Mouse (Mus musculus) CH12.LX (cell line): ENCODE measurements around the gene Rras. TPM values are rescaled to one million over a fixed set of nuclear protein-coding genes. Genes with fewer than 3 reads are reported as not detected.

Experiments used
- DNase-seq: peaks from one replicate; pipeline ENCODE4 v3.0.0-alpha.2; 2013; ENCODE audit errors: extremely low read depth
- H3K27ac ChIP-seq: 2 replicates; pipeline ENCODE4 v1.5.1; 2012; ENCODE audit warnings: low read depth, mild to moderate bottlenecking, control low read depth, moderate library complexity; ENCODE audit not compliant: insufficient read depth
- H3K27me3 ChIP-seq: replicated peaks from 2 replicates; pipeline ENCODE3; 2012; ENCODE audit warnings: inconsistent platforms
- H3K36me3 ChIP-seq, 2 experiments: replicated peaks in 1 of 2; 2 replicates each; pipeline versions ENCODE3 to v1.6.1; 2012; ENCODE audit warnings: inconsistent platforms in 1 of 2, low read length in 1 of 2, mild to moderate bottlenecking in 1 of 2, mixed read lengths in 1 of 2, moderate library complexity in 1 of 2; ENCODE audit not compliant: control insufficient read depth in 1 of 2, insufficient read depth in 1 of 2
- H3K4me1 ChIP-seq, 2 experiments: 2 replicates each; pipeline ENCODE4 v1.6.1; 2012; ENCODE audit warnings: inconsistent platforms in 1 of 2, moderate library complexity in 1 of 2; ENCODE audit not compliant: insufficient read depth in 2 of 2, control insufficient read depth in 1 of 2
- H3K4me2 ChIP-seq: 2 replicates; pipeline ENCODE4 v1.6.1; 2012; ENCODE audit warnings: low read depth, mild to moderate bottlenecking, control low read depth; ENCODE audit not compliant: poor library complexity, insufficient read depth, severe bottlenecking
- H3K4me3 ChIP-seq, 3 experiments: fragments of 150-350 bp in 1 of 3; sonication (generic) in 1 of 3; replicated peaks in 1 of 3; 2 replicates each; pipeline versions ENCODE3 to v1.5.1; 2011 to 2012; ENCODE audit warnings: low read depth in 2 of 3, low read length in 2 of 3, mild to moderate bottlenecking in 2 of 3, moderate library complexity in 2 of 3, control low read depth in 1 of 3, improper control_type of control experiment in 1 of 3, inconsistent platforms in 1 of 3, mixed read lengths in 1 of 3; ENCODE audit not compliant: poor library complexity in 1 of 3
- H3K79me2 ChIP-seq: replicated peaks from 2 replicates; pipeline ENCODE4 v1.6.1; 2012; ENCODE audit warnings: mild to moderate bottlenecking, moderate library complexity; ENCODE audit not compliant: control insufficient read depth, poor library complexity, insufficient read depth, severe bottlenecking; ENCODE audit errors: extremely low read depth
- H3K9ac ChIP-seq: 2 replicates; pipeline ENCODE4 v1.6.1; 2012; ENCODE audit warnings: low read depth, mild to moderate bottlenecking, control low read depth, moderate library complexity; ENCODE audit not compliant: insufficient read depth
- H3K9me3 ChIP-seq: replicated peaks from 2 replicates; pipeline ENCODE3; 2012; ENCODE audit warnings: low read length, inconsistent platforms, mixed read lengths
- BHLHE40 ChIP-seq: IDR thresholded peaks from 2 replicates; pipeline ENCODE4 v1.6.1; 2011; ENCODE audit warnings: mild to moderate bottlenecking, low read depth, low read length, improper control_type of control experiment
- CHD2 ChIP-seq: IDR thresholded peaks from 2 replicates; pipeline ENCODE4 v1.6.1; 2011; ENCODE audit warnings: low read length, improper control_type of control experiment
- ELF1 ChIP-seq: IDR thresholded peaks from 2 replicates; pipeline ENCODE4 v1.6.1; 2014; ENCODE audit warnings: low read depth, mild to moderate bottlenecking, inconsistent platforms, low read length, improper control_type of control experiment
- EP300 ChIP-seq: IDR thresholded peaks from 2 replicates; pipeline ENCODE4 v1.6.1; 2011; ENCODE audit warnings: low read length, improper control_type of control experiment
- ETS1 ChIP-seq: conservative IDR thresholded peaks from 2 replicates; pipeline ENCODE4 v1.6.1; 2012; ENCODE audit warnings: low read depth, mild to moderate bottlenecking, inconsistent platforms, low read length, improper control_type of control experiment, moderate library complexity
- GABPA ChIP-seq: IDR thresholded peaks from 2 replicates; pipeline ENCODE4 v1.6.1; 2012; ENCODE audit warnings: low read depth, low read length, improper control_type of control experiment, inconsistent platforms; ENCODE audit not compliant: insufficient replicate concordance
- HCFC1 ChIP-seq: IDR thresholded peaks from 2 replicates; pipeline ENCODE4 v1.6.1; 2012; ENCODE audit warnings: low read depth, mild to moderate bottlenecking, inconsistent platforms, low read length, improper control_type of control experiment
- IRF4 ChIP-seq: IDR thresholded peaks from 2 replicates; pipeline ENCODE4 v1.6.1; 2014; ENCODE audit warnings: low read depth, mild to moderate bottlenecking, inconsistent platforms, low read length, improper control_type of control experiment
- MAFK ChIP-seq: IDR thresholded peaks from 2 replicates; pipeline ENCODE4 v1.6.1; 2011; ENCODE audit warnings: low read length, improper control_type of control experiment; ENCODE audit not compliant: insufficient replicate concordance
- MAX ChIP-seq: IDR thresholded peaks from 2 replicates; pipeline ENCODE4 v1.6.1; 2011; ENCODE audit warnings: low read length, improper control_type of control experiment
- NELFE ChIP-seq: IDR thresholded peaks from 2 replicates; pipeline ENCODE4 v1.6.1; 2011; ENCODE audit warnings: low read depth, low read length, improper control_type of control experiment
- PAX5 ChIP-seq: IDR thresholded peaks from 2 replicates; pipeline ENCODE4 v1.6.1; 2012; ENCODE audit warnings: low read length, inconsistent platforms, mixed read lengths
- POLR2AphosphoS2 ChIP-seq: IDR thresholded peaks from 2 replicates; pipeline ENCODE4 v1.6.1; 2011; ENCODE audit warnings: low read depth, low read length, improper control_type of control experiment
- RAD21 ChIP-seq: IDR thresholded peaks from 2 replicates; pipeline ENCODE4 v1.6.1; 2011; ENCODE audit warnings: low read depth, mild to moderate bottlenecking, low read length, improper control_type of control experiment, moderate library complexity
- RCOR1 ChIP-seq: conservative IDR thresholded peaks from 2 replicates; pipeline ENCODE4 v1.6.1; 2012; ENCODE audit warnings: low read depth, mild to moderate bottlenecking, inconsistent platforms, low read length, improper control_type of control experiment
- SIN3A ChIP-seq: IDR thresholded peaks from 2 replicates; pipeline ENCODE4 v1.6.1; 2012; ENCODE audit warnings: low read length, improper control_type of control experiment, inconsistent platforms
- TCF12 ChIP-seq: IDR thresholded peaks from 2 replicates; pipeline ENCODE4 v1.6.1; 2014; ENCODE audit warnings: low read depth, mild to moderate bottlenecking, inconsistent platforms, low read length, improper control_type of control experiment
- UBTF ChIP-seq: IDR thresholded peaks from 2 replicates; pipeline ENCODE4 v1.6.1; 2012; ENCODE audit warnings: low read depth, mild to moderate bottlenecking, inconsistent platforms, low read length, improper control_type of control experiment, moderate library complexity
- USF1 ChIP-seq: IDR thresholded peaks from 2 replicates; pipeline ENCODE4 v1.6.1; 2014; ENCODE audit warnings: low read depth, mild to moderate bottlenecking, inconsistent platforms, low read length, improper control_type of control experiment
- USF2 ChIP-seq: conservative IDR thresholded peaks from 2 replicates; pipeline ENCODE4 v1.6.1; 2011; ENCODE audit warnings: low read depth, low read length, improper control_type of control experiment
- ZC3H11A ChIP-seq: IDR thresholded peaks from 2 replicates; pipeline ENCODE4 v1.6.1; 2012; ENCODE audit warnings: low read depth, mild to moderate bottlenecking, inconsistent platforms, low read length, improper control_type of control experiment
- ZMIZ1 ChIP-seq: IDR thresholded peaks from 2 replicates; pipeline ENCODE4 v1.6.1; 2012; ENCODE audit warnings: low read depth, mild to moderate bottlenecking, inconsistent platforms, low read length, improper control_type of control experiment
- ZNF384 ChIP-seq: IDR thresholded peaks from 2 replicates; pipeline ENCODE4 v1.6.1; 2012; ENCODE audit warnings: low read depth, low read length, improper control_type of control experiment, inconsistent platforms
- dilution Hi-C: fragments of 300-500 bp; cut with MboI; formaldehyde crosslinking; loops from 2 replicates; pipeline ENCODE4 v1.14.3; 2020; ENCODE audit warnings: low sequenced_read_pairs; ENCODE audit not compliant: extremely low pct_unique_long_range_greater_than_20kb, extremely low pct_ligation_motif_present
- in situ Hi-C: fragments of 300-500 bp; cut with MboI; formaldehyde crosslinking; loops from 3 replicates; pipeline ENCODE4 v1.14.3; 2019; ENCODE audit warnings: low sequenced_read_pairs, low pct_ligation_motif_present, low pct_unique_long_range_greater_than_20kb, mixed read lengths
- polyA plus RNA-seq: library from polyadenylated mRNA; unstranded; fragments of >175 nt; gene quantifications from 2 replicates; pipeline ENCODE4 v1.2.1, GENCODE M21; 2012; ENCODE audit warnings: low read depth; ENCODE audit not compliant: insufficient read length
- total RNA-seq, 2 experiments: library from RNA; depleted of rRNA; stranded (reverse); fragments of 300-350 nt in 1 of 2; fragments of >200 nt in 1 of 2; gene quantifications; 2 replicates each; pipeline ENCODE4 v1.2.3; 2012 to 2014

Gene Rras
- total and polyA plus RNA-seq, 3 experiments = 7.2 to 19.8 (median 10.6) TPM

DNA sequence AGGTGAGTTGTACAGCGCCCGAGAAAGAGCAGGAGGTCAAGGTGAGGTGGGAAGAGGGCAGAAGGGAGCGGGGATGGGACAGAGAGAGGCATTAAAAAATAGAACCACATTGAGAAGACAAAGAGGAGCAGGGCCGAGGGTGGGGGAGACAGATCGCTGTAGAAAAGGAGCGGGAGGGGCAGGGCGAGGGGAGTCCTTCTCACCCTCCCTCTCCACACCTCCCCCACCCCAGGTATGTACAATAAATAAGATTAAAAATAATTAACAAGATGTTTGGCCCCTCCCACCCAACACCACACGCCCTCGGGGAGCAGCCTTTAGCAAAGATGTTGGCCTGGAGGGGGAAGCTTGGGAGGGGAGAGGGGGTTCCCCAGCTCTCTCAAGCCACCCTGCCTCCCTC is 10.0 kb downstream of the Rras start:
- peaks cover 42 to 75% of the 10 kb centered on the region in 2 experiments for H3K36me3 ChIP-seq
- dilution Hi-C loops = no loop called here
- no peak overlapping the region for H3K4me2 ChIP-seq
- H3K4me1 ChIP-seq = no peaks in the 10 kb centered on the region; a peak in 1 of 4 replicates
- H3K27ac ChIP-seq = no peak overlapping the region
- no peaks in the 10 kb centered on the region for H3K9me3 ChIP-seq
- DNase-seq = no peak
- in situ Hi-C loops = no loop called here
- TF ChIP-seq ELF1 (no peak), ZNF384 (no peak), ZMIZ1 (no peak), UBTF (no peak), CHD2 (no peak), USF2 (no peak), USF1 (no peak), ZC3H11A (no peak)
- TF ChIP-seq, all 38 proteins: peak for 0
- Histone ChIP-seq H3K27me3 (no peaks in the 10 kb centered on the region), H3K79me2 (no peaks in the 10 kb centered on the region), H3K9ac (no peak overlapping the region), H3K4me3 (no peak overlapping the region)

DNA sequence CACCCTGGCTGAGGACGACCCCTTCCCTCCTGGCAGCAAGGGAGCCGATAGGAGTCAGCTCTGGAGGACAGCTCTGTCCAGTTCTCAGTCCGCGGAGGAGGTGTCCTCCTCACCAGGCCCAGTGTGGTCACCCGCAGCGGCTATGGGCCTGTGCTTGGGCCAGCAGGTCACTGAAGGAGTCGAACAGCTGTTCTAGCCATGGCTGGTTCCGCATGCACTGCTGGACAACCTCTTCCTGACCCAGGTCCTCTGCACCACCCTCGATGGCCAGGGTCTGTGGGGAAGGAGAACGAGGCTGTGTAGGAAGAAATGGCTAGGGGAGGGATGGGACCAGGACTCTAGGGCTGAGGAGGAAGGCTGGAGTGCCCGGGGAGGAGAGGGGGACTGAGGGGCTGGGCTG is 10.6 kb downstream of the Rras start:
- no peak overlapping the region for H3K4me2 ChIP-seq
- no peak overlapping the region for H3K4me3 ChIP-seq
- H3K79me2 ChIP-seq = no peaks in the 10 kb centered on the region
- H3K9ac ChIP-seq = no peak overlapping the region
- in situ Hi-C loops (no loop called here), dilution Hi-C loops (no loop called here)
- H3K27ac ChIP-seq = no peak overlapping the region
- no peaks in the 10 kb centered on the region for H3K9me3 ChIP-seq
- no peaks in the 10 kb centered on the region for H3K27me3 ChIP-seq
- TF ChIP-seq TCF12 = no peak
- no peak for TF ChIP-seq MAFK
- TF ChIP-seq PAX5 = no peak
- TF ChIP-seq HCFC1 = no peak
- no peak for TF ChIP-seq BHLHE40
- TF ChIP-seq RAD21 = no peak
- no peak for TF ChIP-seq MAX
- TF ChIP-seq ETS1 = no peak
- TF ChIP-seq RCOR1 = no peak
- TF ChIP-seq EP300 = no peak
- TF ChIP-seq NELFE = no peak
- TF ChIP-seq POLR2AphosphoS2 = no peak
- TF ChIP-seq SIN3A = no peak
- no peak for TF ChIP-seq IRF4
- TF ChIP-seq GABPA = no peak
- TF ChIP-seq, all 38 proteins: peak for 0
- no peak for DNase-seq
- H3K36me3 ChIP-seq = peaks cover 47 to 80% of the 10 kb centered on the region in 2 experiments
- H3K4me1 ChIP-seq = no peaks in the 10 kb centered on the region; a peak in 1 of 4 replicates
